Mouse (Mus musculus) Patski (cell line): ENCODE results near the gene Slc1a2. TPM values are rescaled to one million over a fixed set of nuclear protein-coding genes. Genes with fewer than 3 reads are reported as not detected.

ENCODE experiments used
- ATAC-seq: fragments of 100-300 bp; one replicate; pipeline ENCODE4 v1.8.0; 2021
- CTCF ChIA-PET: fragments of 350-600 bp; sonication (Branson Sonifier 250); formaldehyde crosslinking; loops from one replicate; lab custom pipeline; 2022; ENCODE audit warnings: inconsistent platforms; lab: Charles Lee
- POLR2A ChIA-PET: fragments of 350-600 bp; sonication (Branson Sonifier 250); formaldehyde crosslinking; loops from one replicate; lab custom pipeline; 2022; ENCODE audit warnings: antibody characterized with exemption, inconsistent platforms; lab: Charles Lee
- DNase-seq: peaks from one replicate; pipeline ENCODE4 v3.0.0-alpha.2; 2011; ENCODE audit warnings: low read depth, low spot score
- H3K27me3 ChIP-seq: fragments of 371-371 bp; one replicate; pipeline ENCODE4 v1.5.1; 2021
- CTCF ChIP-seq: fragments of 100-300 bp; IDR thresholded peaks from one replicate; pipeline ENCODE4 v1.5.1; 2021
- in situ Hi-C: fragments of 300-500 bp; cut with MboI; formaldehyde crosslinking; loops from 3 replicates; pipeline ENCODE4 v1.11.1; 2018; ENCODE audit warnings: low pct_unique_long_range_greater_than_20kb, mixed read lengths
- polyA plus RNA-seq: library from polyadenylated mRNA; unstranded; gene quantifications from one replicate; pipeline ENCODE4 v1.2.3, GENCODE M21; 2021

Slc1a2 gene
- polyA plus RNA-seq, 1 experiment from 2014 or later, result 0.92 TPM

DNA sequence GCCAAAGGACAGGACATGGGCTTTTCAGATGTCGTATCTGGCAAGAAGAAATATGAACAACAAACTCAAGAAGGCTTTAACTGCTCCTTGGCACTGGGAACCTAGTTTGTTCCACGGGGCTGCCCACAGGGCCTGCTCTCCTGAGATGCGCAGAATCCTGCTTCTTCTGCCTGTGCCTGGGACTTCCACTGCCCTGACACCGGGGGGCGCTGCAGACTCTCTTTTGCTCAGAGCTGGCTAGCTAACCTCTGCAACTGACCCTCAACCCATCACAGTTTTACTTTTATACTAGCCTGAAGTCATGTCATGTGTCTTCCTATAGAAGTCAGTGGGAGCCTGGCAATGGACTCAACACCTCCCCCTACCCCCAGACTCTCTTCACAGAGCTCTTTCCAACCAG lies 23.7 kb downstream of the Slc1a2 start:
- in situ Hi-C loops, result loop anchor here (5.0 to 10.0 kb wide), 4 partner anchors 120 to 395 kb away; no protein-coding TSS in a partner anchor
- ATAC-seq, result no peak
- peak; percentile 89 for TF ChIP-seq CTCF
- CTCF ChIA-PET, result interaction anchor here (1.1 to 1.7 kb wide), 4 partner anchors 71 to 403 kb away, joined by 3 to 4 read pairs (median 4); no protein-coding TSS in a partner anchor
- H3K27me3 ChIP-seq, result no peaks in the 10 kb centered on the region
- no peak for DNase-seq
- POLR2A ChIA-PET, result interaction anchor here (0.7 kb wide), 1 partner anchor 299 kb away, joined by 3 read pairs; no protein-coding TSS in a partner anchor

DNA sequence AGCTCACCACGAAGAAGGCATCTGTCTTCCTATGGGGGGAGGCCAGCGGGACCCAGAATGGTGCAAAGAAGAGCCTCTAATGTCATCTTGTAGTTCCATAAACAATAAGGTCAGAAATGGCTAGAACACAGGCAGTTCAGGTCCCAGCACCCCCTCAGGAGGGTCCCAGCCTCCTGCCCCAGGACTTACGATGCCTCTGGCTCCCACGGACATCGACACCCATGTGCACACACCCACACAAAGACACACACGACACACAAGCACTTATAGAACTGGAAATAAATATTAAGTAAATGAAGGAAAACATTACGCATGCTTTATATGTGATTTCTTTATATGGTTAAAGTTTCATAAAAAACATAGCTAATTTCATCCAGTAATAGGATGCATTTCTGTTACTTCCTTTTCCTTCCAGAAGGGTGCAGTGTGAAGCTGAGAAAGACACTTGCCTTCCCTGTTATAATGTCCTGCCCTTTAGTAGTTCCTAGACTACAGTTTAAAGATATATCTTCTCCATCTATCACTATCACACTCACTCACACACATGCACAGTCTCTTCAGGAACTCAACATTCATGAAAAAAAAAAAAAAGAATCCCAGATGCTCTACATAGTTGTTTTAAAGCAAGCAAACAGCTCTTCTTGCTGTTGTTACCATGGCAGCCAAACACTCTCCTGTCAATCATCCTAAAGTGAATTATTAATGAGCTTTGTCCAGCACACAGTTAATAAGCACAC lies 27.1 kb downstream of the Slc1a2 start:
- peak; percentile 57 for TF ChIP-seq CTCF
- in situ Hi-C loops, result loop anchor here (10.0 kb wide), 1 partner anchor 209 kb away; no protein-coding TSS in a partner anchor
- ChIA-PET POLR2A (interaction anchor here (0.7 kb wide), 1 partner anchor 48 kb away, joined by 3 read pairs; no protein-coding TSS in a partner anchor), CTCF (interaction anchor here (0.7 to 2.1 kb wide), 15 partner anchors 14 to 399 kb away, joined by 3 to 10 read pairs (median 4); no protein-coding TSS in a partner anchor)
- H3K27me3 ChIP-seq, result no peaks in the 10 kb centered on the region
- no peak for DNase-seq
- ATAC-seq, result no peak

DNA sequence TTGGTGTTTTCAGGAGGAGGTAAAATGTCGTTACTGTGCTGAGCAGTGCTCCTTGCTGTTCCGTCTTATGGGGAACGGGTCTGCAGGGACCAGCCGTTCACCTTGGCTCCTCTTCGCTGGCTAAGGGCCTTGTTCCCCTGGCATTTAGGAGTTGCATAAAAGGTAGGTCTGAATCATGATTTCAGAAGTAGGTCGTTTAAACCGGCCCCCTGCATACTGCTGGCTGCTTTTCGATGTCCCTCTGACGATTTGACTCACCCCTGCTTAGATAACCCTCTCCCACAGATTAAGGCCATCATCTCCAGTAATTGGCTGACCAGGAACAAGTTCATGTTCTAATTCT lies 27.6 kb downstream of the Slc1a2 start:
- ATAC-seq (no peak), DNase-seq (no peak)
- no peaks in the 10 kb centered on the region for H3K27me3 ChIP-seq
- in situ Hi-C loops, result loop anchor here (10.0 kb wide), 1 partner anchor 209 kb away; no protein-coding TSS in a partner anchor
- CTCF ChIA-PET, result interaction anchor here (0.7 to 2.1 kb wide), 13 partner anchors 16 to 399 kb away, joined by 3 to 10 read pairs (median 4); no protein-coding TSS in a partner anchor
- TF ChIP-seq CTCF, result no peak
- POLR2A ChIA-PET, result interaction anchor here (0.7 kb wide), 1 partner anchor 48 kb away, joined by 3 read pairs; no protein-coding TSS in a partner anchor

DNA sequence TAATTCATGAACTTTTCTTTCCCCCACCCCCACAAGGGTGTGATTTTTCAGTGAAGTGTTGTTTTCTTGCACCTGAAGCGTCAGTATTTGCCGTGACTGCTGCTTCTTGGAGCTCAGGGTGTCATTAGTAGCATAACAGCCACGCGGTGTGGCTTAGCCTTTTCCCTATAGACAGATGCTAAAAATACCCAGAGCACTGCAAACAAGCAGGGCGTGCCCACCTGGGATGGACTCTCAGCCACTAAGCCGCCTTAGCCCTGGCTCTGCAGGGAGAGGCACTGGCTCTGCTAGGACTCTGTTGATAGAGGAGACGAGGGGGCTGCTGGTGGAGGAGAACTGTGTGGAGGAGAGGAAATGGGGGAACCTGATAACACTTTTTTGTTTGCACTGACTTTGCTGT lies 35.1 kb downstream of the Slc1a2 start:
- TF ChIP-seq CTCF, result no peak
- in situ Hi-C loops, result no loop called here
- ChIA-PET CTCF (interaction anchor here (1.4 to 2.3 kb wide), 3 partner anchors 9 to 85 kb away, joined by 3 to 9 read pairs (median 6); no protein-coding TSS in a partner anchor), POLR2A (no interaction called here)
- ATAC-seq (no peak), DNase-seq (no peak)
- H3K27me3 ChIP-seq, result no peaks in the 10 kb centered on the region

DNA sequence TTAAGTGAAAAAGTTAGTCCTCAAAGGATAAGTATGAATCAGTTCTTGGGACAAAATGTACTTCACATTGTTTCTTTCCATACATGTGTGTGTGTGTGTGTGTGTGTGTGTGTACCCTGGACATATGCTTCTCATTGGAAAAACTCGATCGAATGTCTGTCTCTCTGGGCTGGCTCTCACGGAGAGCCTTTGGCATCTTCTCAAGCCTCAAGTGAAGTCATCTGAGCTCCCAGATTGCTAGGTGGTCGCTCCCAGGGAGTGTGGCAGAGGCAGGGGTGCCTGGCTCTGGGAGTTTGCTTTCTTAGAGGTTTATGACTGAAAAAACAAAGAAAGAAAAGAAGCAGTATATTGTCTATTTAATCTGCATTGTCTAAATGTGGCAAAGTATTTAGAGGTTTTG lies 36.3 kb downstream of the Slc1a2 start:
- DNase-seq, result no peak
- in situ Hi-C loops, result no loop called here
- H3K27me3 ChIP-seq, result no peaks in the 10 kb centered on the region
- POLR2A ChIA-PET, result interaction anchor here (0.6 kb wide), 1 partner anchor 984 kb away, joined by 5 read pairs; no protein-coding TSS in a partner anchor
- CTCF ChIA-PET, result no interaction called here
- no peak for TF ChIP-seq CTCF
- ATAC-seq, result no peak

DNA sequence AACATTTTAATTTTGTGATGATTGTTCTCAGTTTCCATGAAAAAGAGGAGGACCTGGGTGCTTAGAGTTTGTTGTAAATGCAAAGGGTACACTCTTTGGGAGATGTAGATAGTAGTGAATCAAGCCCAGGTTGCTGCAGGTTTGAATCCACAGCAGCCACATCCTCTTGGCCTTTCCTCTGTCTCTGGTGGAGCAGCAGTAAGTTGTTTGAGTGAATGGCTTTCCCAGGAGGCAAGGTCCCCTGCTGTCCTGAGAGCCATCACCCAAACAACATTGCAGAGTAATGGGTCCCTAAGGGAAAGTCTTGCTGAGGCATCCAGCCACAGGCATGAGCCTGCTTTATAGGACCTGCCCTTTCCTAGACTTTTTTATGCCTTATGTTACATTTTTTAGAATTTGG lies 37.1 kb downstream of the Slc1a2 start:
- no peak for ATAC-seq
- in situ Hi-C loops, result no loop called here
- CTCF ChIA-PET, result no interaction called here
- no peak for DNase-seq
- no peaks in the 10 kb centered on the region for H3K27me3 ChIP-seq
- no peak for TF ChIP-seq CTCF
- POLR2A ChIA-PET, result no interaction called here

DNA sequence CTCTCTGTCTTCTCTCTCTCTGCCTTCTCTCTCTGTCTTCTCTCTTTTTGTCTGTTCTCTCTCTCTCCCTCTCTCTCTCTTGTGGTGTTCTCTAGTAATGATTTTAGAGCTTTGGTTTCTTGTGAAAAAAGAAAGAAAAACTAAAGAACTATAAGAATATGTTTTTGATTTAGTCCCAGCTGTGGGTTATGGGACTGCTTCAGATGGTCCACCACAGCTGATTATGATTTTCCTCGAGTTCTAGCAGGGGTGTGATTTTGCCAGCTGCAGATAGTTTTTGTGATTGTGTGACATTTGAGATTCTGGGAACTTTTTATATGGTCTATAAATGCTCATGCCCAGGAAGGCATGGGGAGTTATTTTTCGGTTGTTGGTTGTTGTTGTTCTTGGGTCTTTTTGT lies 39.3 kb downstream of the Slc1a2 start:
- ChIA-PET POLR2A (no interaction called here), CTCF (no interaction called here)
- ATAC-seq, result no peak
- no peak for DNase-seq
- H3K27me3 ChIP-seq, result no peaks in the 10 kb centered on the region
- in situ Hi-C loops, result no loop called here
- no peak for TF ChIP-seq CTCF

DNA sequence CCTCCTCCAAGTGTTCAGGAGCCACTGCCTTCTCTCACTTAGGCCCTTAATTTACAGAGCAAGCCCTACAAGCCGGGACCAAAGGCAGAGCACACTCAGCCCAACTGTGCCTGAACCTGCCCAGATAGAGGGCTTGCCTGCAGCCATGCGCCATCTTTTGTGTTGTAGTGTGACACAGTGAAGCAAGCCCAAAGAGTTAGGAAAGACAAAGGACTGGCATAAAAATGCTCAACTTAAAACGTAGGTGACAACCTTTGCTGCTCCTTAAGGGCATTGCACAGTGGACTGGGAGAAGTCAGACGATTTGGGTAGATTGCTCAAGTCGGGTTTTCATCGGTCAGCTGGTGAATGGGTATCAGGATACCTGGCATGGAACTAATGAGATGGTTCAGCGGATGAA lies 41.5 kb downstream of the Slc1a2 start:
- ATAC-seq, result no peak
- TF ChIP-seq CTCF, result no peak
- CTCF ChIA-PET, result interaction anchor here (0.6 to 1.4 kb wide), 2 partner anchors 15 to 44 kb away, joined by 4 read pairs; no protein-coding TSS in a partner anchor

DNA sequence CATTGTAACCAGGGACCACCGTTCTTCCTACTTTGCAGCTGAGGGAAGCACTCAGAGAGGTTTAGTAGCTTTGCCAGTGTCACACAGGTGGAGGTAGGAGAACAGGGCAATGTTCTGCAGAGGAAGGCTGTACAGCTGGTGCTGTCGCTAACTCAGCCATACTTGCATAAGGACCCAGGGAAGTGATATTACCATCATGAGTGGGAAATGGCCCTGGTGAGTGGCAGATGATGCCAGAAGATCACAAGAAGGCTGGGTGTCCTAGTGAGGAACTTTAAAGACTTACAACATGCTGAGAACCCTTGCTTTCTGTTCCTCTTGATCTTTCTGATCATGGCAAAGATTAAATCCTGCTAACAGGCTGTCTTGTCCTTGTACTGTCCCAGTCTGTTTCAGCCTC lies 42.2 kb downstream of the Slc1a2 start:
- H3K27me3 ChIP-seq, result no peaks in the 10 kb centered on the region
- ATAC-seq (no peak), DNase-seq (no peak)
- in situ Hi-C loops, result no loop called here
- ChIA-PET POLR2A (no interaction called here), CTCF (interaction anchor here (1.2 kb wide), 1 partner anchor 44 kb away, joined by 3 read pairs; no protein-coding TSS in a partner anchor)
- no peak for TF ChIP-seq CTCF

More for the DNA sequence above, 41.5 kb downstream of the Slc1a2 start:
- no peaks in the 10 kb centered on the region for H3K27me3 ChIP-seq
- POLR2A ChIA-PET, result no interaction called here
- no peak for DNase-seq
- in situ Hi-C loops, result no loop called here

DNA sequence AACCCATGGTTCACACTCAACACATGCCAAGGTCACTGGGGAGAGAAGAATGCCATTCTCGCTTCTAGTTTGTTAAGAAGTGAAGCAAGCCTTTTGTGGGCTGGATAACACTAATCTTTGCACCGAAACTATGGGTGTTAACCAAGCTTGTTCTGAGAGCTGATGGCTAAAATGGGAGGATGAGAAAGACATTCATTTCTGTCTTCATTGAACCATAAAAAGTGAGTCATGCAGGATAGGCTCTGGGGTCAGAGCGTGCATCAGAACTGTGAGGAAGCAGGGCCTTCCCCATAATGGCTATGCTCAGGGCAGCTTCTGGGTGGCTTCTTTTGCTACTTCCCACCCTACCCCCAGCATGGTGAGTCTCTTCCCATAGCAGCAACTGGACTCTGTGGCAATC lies 42.9 kb downstream of the Slc1a2 start:
- POLR2A ChIA-PET, result interaction anchor here (0.6 kb wide), 2 partner anchors 158 to 576 kb away, joined by 3 read pairs; no protein-coding TSS in a partner anchor
- TF ChIP-seq CTCF, result no peak
- no peaks in the 10 kb centered on the region for H3K27me3 ChIP-seq
- peak; percentile 46 for DNase-seq
- CTCF ChIA-PET, result interaction anchor here (0.8 to 3.1 kb wide), 6 partner anchors 8 to 245 kb away, joined by 3 to 9 read pairs (median 4); no protein-coding TSS in a partner anchor
- in situ Hi-C loops, result no loop called here
- ATAC-seq, result no peak

DNA sequence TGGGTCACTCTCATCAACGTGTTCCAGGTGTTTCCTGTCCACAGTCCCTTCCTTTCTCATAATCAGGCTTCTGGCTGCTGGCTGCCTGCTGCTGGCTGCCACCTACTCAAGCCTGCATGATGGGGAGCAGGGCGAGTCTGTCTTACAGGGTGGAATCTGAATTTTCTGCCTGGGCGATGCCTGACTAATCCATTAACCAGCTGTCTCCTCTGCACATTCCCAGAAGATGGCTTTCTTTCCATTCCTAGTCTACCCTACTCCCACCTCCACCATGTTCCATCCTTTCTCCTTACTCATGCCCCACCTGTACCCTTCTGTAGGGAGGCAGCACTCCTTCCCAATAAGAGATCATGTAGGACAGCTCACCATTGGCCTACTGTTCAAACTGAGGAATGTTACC lies 45.1 kb downstream of the Slc1a2 start:
- H3K27me3 ChIP-seq, result no peaks in the 10 kb centered on the region
- TF ChIP-seq CTCF, result no peak
- DNase-seq (no peak), ATAC-seq (no peak)
- ChIA-PET CTCF (interaction anchor here (2.4 to 3.1 kb wide), 2 partner anchors 10 to 18 kb away, joined by 9 read pairs; no protein-coding TSS in a partner anchor), POLR2A (no interaction called here)
- in situ Hi-C loops, result no loop called here
